Mouse (Mus musculus) cerebellum, postnatal 14 days (tissue): ENCODE measurements around the gene Ntsr1.
A peak's percentile ranks its signal among the peaks of the same experiment; 100 is the strongest.

Experiments
- DNase-seq, 2 experiments: peaks; one replicate each; pipeline ENCODE4 v3.0.0; 2021; ENCODE audit warnings: mixed read lengths in 2 of 2

Ntsr1 gene

GRCm38 (mm10) chr2:180499741-180500140 lies at the start of gene Ntsr1:
Gene Ntsr1, plus strand, starts transcription at chr2:180499976.
- peak; percentile 29 to 40 for DNase-seq

DNA sequence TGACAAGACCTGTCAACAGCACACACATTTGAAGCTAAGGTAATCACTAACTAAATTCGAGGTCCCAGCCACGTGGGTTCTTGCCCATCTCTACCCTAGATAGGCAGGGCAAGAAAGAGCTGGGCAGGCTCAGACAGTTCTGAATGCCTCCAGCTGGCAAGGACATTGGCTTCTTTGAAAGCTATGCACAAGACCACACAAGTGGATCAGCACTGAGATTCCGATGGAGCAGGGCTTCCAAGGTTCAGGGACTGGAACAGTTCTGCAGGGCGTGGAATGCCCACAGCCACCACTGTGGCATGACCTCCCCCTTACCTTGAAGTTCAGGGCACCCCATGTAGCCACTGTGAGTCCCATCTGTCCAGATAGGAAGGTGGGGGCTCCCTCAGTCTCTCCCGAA lies 49.2 kb upstream of the Ntsr1 start:
- no peak for DNase-seq

DNA sequence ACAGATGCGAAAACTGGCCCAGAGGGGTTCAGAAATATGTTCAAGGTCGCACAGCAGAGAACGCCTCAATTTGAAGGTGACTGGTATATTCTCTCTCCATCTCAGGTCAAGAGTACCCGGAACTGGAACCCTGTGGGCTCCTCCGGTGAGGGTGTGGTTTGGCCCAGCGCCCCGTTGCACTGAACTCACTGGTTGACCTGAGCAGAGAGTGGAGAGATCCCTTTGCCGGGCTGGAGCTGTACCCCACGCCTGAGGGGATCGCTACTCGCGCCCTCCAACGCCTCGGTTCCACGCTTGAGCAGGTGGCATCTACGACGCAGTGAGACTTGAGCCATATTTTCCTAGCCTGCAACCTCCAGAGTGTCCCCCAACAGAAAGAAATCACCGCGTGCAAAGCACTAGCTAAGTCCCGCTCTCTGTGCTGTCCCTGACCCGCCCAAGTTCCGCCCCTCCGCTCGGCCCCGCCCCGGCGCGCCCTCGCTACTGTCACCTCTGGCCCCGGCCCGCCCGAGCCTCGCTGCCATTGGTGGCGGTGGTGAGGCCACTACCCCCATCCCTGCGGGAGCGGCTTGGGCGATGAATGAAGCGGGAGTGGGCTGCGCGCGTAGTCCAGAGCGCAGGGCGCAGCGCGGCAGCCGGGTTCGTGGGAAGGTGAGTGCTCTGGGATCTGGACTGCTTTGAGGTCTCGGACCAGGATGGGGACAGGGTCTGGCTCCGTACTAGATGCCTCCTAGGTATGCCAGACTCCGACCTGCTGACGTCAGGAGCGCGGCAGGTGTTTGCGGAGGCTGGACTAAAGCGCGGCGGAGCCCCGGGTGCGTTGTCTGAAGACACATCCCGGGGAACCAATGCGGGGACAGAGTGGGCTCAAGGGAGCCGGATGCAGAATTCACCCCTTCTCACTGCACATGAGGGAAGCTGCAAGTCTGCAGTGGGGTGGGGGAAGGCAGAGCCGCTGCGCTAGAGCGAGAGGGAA lies 43.8 kb upstream of the Ntsr1 start, which contains the start of gene Slco4a1:
Slco4a1 (plus strand) TSS at position 523 of the 976 bp plus-strand sequence.
- DNase-seq: peak; percentile 82 to 88

- no peak for DNase-seq
Observed at GRCm38 (mm10) chr2:180456705-180457104, 43.1 kb upstream of the Ntsr1 start.

DNA sequence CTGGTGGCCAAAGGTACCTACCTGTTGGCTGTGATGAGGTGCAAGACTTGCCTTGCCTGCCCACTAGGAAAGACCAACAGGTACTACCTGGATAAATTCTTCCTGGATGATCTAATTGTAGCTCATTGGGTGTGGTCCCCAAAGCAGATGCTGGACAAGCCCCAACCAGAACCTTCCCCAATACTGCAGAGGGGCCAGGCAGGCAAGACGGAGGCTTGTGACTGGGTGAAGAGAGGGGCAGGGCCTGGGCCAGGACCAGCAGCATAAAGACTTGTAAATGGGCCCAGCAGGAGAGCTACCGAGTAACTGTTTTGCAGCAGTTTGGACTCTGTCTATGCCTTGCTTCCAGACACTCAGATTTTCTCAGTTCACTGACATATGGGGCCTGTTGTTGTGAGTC lies 42.1 kb upstream of the Ntsr1 start:
- no peak for DNase-seq

- DNase-seq: no peak
Observed at GRCm38 (mm10) chr2:180459437-180459836, 40.3 kb upstream of the Ntsr1 start.

DNA sequence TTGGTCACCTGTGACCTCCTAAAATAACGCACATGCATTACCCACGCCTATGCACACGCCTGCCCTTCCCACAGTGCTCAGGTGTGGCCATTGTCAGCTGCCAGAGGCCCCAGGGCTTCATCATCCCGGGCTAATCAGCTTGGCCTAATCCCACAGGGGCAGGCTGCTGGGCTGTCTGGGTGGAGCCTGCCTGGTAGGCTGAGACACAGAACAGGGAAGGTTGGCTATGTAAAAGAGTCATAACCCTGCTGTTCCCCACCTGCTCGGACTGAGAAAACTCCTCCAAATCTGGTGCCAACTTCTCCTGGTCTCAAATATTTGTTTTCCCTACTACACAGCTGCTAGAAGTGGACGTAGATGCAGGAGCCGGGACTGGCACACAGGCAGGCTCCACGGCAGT lies 39.0 kb upstream of the Ntsr1 start:
- no peak for DNase-seq

- DNase-seq: no peak
Observed at GRCm38 (mm10) chr2:180462593-180462992, 37.2 kb upstream of the Ntsr1 start.

DNA sequence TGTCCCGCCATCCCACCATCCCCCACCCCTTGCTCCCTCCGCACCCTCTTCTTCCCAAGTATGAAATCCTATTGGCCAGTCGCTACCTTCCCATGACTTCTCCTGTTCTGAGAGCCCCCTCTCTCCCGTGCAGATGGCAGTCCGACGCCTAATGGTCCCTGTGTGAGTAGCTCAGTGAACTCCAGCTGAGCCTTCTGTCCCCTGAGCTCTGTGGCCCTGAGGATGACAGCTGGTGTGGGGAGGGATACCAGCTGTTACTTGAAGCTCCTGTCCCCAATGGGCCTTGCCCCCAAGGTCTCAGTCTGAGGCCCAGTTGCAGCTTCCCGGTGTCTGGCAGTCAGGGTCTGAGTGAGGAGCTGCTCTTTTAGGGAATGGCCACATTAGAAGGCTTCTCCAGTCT lies 33.3 kb upstream of the Ntsr1 start:
- DNase-seq: no peak

GRCm38 (mm10) chr2:180468871-180469270 lies 30.9 kb upstream of the Ntsr1 start:
- no peak for DNase-seq

- DNase-seq: no peak
Observed at GRCm38 (mm10) chr2:180469768-180470167, 30.0 kb upstream of the Ntsr1 start.

- DNase-seq: peak; percentile 62 to 69
Observed at GRCm38 (mm10) chr2:180472306-180473079, 27.3 kb upstream of the Ntsr1 start.

DNA sequence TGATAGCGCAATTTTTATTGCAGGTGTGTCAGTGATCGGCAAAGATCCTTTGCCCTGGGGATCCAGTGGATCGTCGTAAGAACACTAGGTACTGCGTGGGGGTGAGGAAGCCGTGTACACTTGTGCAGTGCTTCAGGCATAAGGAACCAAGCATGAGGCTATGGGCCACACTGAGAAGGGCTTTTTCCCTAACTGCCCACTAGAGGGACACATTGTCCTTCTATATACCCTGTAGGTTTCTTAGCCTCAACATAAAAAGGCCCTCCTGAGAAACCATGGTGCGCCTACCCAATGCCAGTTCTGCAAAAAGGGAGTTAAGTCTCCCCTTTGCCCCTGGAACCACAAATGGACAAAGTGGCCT lies 26.7 kb upstream of the Ntsr1 start:
- DNase-seq: peak; percentile 79 to 82

DNA sequence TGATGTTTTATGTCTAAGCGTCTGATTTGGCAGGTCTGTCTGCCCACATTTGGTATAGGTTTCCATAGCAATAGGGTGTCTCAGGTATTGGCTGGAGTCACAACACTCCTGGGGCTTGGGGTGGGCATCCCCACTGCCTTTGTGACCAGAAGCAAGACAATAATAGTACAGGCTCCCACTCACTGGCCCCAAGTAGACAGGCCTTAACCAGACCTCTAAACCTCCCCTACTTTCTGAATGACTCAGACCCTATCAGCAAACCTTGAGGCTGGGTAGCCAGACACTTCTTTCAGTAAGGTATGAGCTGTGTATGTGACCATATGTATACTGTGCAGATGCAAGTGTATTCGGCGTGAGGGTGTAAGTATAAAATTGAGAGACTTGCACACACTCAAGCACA lies 24.9 kb upstream of the Ntsr1 start:
- no peak for DNase-seq

DNA sequence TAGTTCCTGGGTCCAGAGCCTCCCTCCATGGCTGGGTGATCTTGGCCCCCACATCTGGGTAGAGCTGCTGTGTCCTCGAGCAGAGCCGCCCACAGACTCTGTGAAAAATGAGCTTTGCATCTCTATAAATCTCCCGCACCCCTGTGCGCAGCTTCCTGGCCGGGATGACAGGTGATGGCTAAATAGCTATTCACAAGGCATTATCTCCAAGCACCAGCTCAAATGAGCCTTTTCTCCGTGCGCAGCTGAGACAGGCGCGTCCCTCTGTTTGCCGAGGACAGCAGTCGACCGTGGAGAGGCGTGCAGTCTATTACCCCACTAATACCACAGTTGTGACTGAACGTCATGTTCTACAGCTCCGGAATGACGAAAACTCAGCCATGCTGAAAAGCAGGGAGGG lies 17.5 kb upstream of the Ntsr1 start:
- DNase-seq: no peak

DNA sequence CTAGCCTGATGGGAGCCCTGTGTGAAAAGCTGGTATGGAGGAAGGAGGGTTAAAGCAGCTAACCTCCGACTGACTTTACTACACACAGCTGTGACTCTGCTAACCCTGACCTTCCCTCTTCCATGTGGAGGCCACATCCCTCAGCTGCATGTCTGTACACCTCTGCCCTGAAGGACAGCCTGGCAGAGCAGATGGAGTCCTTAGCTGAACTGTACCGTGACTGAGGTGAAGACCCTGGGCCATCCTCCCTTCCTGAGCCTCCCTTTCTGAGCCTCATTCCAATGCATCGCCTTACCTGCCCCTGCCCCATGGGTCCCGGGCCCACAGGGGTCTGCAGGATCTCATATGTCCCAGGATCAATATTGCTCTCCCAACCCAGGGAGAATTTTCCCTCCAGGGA lies 14.9 kb upstream of the Ntsr1 start:
- DNase-seq: no peak

- no peak for DNase-seq
Observed at GRCm38 (mm10) chr2:180485306-180485705, 14.5 kb upstream of the Ntsr1 start.

DNA sequence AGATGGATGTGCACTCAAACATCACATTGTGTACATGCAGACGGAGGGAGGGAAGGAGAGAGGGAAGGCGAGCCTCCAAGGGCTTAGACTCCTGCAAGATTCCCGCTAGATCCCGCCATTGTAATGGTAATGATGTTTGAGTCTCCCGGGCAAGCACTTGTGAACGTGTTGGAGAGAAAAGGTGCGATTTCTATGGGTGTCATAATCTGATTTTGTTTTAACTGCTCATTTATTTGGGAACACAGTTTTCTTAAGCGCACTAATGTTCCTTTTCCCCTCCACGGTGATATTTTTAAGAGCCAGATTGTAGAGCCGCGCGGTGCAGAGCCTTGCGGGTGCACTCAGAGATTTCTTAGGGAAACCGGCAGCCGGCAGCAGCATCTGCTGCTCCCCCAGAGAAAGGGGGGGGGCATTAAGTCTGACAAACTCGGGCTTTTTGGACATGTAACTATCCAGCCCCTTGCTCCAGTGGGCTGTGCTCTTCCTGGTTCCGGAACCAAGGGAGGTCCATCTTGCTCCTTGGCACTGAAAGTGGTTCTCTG lies 11.5 kb upstream of the Ntsr1 start:
- no peak for DNase-seq

- DNase-seq: peak; percentile 31 to 34
Observed at GRCm38 (mm10) chr2:180495906-180496305, 3.9 kb upstream of the Ntsr1 start.

GRCm38 (mm10) chr2:180500726-180501125 lies 950 bp downstream of the Ntsr1 start:
- DNase-seq: peak; percentile 67 to 68

GRCm38 (mm10) chr2:180501217-180501967 lies 1.6 kb downstream of the Ntsr1 start:
- DNase-seq: peak; percentile 18 to 19

GRCm38 (mm10) chr2:180506281-180506680 lies 6.5 kb downstream of the Ntsr1 start:
- DNase-seq: no peak
